In genomic region chr15:93518941-93519835, GRCm38 (mm10) we compare ENCODE assay signal across 8 mouse cellular contexts.
DNase-seq lines count a peak whose midpoint lies in the region; ATAC-seq and TF ChIP-seq lines count a peak whose summit lies in the region.

No protein-coding gene starts in this region.

- H3K4me3 ChIP-seq in gastrocnemius, adult 2 months: peak overlapping the region; percentile 94
- H3K4me3 ChIP-seq in hindbrain, embryonic 16.5 days (ENCODE audit: low read length): peak overlapping the region; percentile 75

- intact Hi-C loops in gastrocnemius, adult 2 months (cut with DNase I): loop anchor here (1.0 kb wide), 1 partner anchor 57 kb away; no protein-coding TSS in a partner anchor
- intact Hi-C loops in left cerebral cortex, postnatal 14 days (cut with DNase I): loop anchor here (5.0 kb wide), 1 partner anchor 58 kb away; no protein-coding TSS in a partner anchor

- WGBS in hindbrain, embryonic 16.5 days: under 1% methylated on average over 85 of the region's 85 CpGs

- TF ChIP-seq CTCF in gastrocnemius, adult 2 months (IDR thresholded peaks at IDR 0.05): peak; percentile 94

- H3K4me2 ChIP-seq in hindbrain, embryonic 16.5 days (ENCODE audit: low read length): peak overlapping the region; percentile 94

- DNase-seq in adrenal gland, adult (ENCODE audit: inconsistent age in 2 of 2, low spot score in 1 of 2): peak; percentile 87 to 96
- DNase-seq in cerebellum, postnatal 4 days (ENCODE audit: low spot score in 2 of 2): peak; percentile 69 to 75
- DNase-seq in gastrocnemius, adult 2 months: peak; percentile 92
- DNase-seq in left cerebral cortex, postnatal 14 days (ENCODE audit: low spot score in 2 of 2): peak; percentile 59 to 78
- peak; percentile 64 to 77 for DNase-seq in right cerebral cortex, adult 2 months (ENCODE audit: low spot score in 2 of 2)
- peak; percentile 62 for DNase-seq in urinary bladder, postnatal 10 days (ENCODE audit: low spot score)

- no peaks in the 10 kb centered on the region; the same call in none of the 2 replicates for H3K27me3 ChIP-seq in hindbrain, embryonic 16.5 days (replicated peaks; ENCODE audit: control insufficient read depth, insufficient read depth, low read length)

- peak; percentile 93 for ATAC-seq in hindbrain, embryonic 16.5 days
- peak; percentile 83 for ATAC-seq in megakaryocyte progenitor cell, adult 5-6 weeks (replicated peaks; ENCODE audit: poor library complexity)

- peak overlapping the region; percentile 77 for H3K9ac ChIP-seq in hindbrain, embryonic 16.5 days (ENCODE audit: low read depth, low read length)

- H3K4me1 ChIP-seq in hindbrain, embryonic 16.5 days (ENCODE audit: control insufficient read depth, insufficient read depth, low read depth, low read length): peaks cover 11% of the 10 kb centered on the region

- H3K27ac ChIP-seq in gastrocnemius, adult 2 months: peak overlapping the region; percentile 88
- peak overlapping the region; percentile 61 for H3K27ac ChIP-seq in hindbrain, embryonic 16.5 days (ENCODE audit: low read depth, low read length)

- no peaks in the 10 kb centered on the region for H3K36me3 ChIP-seq in hindbrain, embryonic 16.5 days (ENCODE audit: control insufficient read depth, insufficient read depth, low read length)

- H3K9me3 ChIP-seq in hindbrain, embryonic 16.5 days (ENCODE audit: control insufficient read depth, low read length): no peaks in the 10 kb centered on the region

Comparison
In these comparisons a context has a peak if more than half of its experiments do, and no peak if none do; other contexts are left out.
1. Peak in every context shown above with its lines: DNase-seq, ATAC-seq, H3K4me3 ChIP-seq and H3K27ac ChIP-seq.